Mouse (Mus musculus): ENCODE data around the gene Tor1b.
"Not testable (repeated sequence)": the region's sequence is repeated elsewhere in the genome, so short reads cannot be mapped to it uniquely, and the experiment has no call there.

Gene Tor1b

DNA sequence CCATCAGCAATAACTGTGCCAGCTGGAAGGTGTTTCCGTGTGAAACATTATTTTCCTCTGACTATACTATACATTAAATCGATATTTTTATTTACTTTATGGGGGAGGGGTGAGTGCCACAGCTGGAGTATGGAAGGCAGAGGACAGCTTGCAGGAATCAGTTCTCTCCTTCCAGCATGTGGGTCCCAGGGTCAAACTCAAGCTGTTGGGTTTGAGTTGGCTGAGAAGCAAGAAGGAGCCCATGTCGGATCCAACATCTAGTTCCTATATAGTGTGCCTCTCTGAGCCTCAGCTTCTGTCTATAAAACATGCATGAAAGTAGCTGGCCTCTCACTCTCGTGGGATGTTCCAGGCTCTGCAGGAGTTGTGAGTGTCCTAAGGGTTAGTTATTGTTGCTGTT lies 26.4 kb upstream of the Tor1b start:
- DNase-seq (ENCODE audit: low read depth, low spot score) = no peak
- Histone ChIP-seq H3K27me3 (ENCODE audit: control insufficient read depth, insufficient read depth, low read length, poor library complexity, severe bottlenecking) (no peaks in the 10 kb centered on the region), H3K36me3 (ENCODE audit: control insufficient read depth, insufficient read depth, low read length, poor library complexity, severe bottlenecking) (no peaks in the 10 kb centered on the region)

DNA sequence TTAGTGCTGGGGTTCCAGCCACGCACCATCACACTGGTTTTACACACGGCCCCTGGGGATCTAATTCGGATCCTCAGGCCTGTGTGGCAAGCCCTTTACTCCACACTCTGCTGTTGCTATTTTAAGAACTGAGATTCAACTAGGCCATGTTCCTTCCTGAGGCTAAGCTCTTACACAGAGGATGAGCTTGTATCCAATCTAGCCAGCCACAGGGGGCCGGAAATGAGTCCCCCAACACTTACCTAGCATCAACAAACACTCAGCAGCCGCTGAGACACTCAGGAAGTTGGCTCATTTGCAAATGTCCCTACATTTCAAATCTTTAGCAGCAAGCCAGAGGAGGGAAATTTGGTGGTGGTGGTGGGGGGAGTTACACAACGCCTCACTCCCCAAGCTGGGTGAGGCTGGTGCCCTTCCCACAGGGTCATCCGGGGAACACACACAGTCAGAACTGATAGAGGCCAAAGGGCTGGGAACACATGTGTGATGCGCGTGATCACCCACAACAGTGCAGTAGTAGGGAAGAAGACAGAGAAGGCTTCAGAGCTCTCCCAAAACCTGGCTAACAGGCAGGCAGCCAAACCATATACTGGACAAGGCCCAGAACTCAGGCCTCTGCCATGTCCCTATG lies 25.5 kb upstream of the Tor1b start:
- H3K36me3 ChIP-seq (ENCODE audit: control insufficient read depth, insufficient read depth, low read length, poor library complexity, severe bottlenecking) = no peaks in the 10 kb centered on the region
- DNase-seq (ENCODE audit: low read depth, low spot score) = no peak
- no peaks in the 10 kb centered on the region for H3K27me3 ChIP-seq (ENCODE audit: control insufficient read depth, insufficient read depth, low read length, poor library complexity, severe bottlenecking)

DNA sequence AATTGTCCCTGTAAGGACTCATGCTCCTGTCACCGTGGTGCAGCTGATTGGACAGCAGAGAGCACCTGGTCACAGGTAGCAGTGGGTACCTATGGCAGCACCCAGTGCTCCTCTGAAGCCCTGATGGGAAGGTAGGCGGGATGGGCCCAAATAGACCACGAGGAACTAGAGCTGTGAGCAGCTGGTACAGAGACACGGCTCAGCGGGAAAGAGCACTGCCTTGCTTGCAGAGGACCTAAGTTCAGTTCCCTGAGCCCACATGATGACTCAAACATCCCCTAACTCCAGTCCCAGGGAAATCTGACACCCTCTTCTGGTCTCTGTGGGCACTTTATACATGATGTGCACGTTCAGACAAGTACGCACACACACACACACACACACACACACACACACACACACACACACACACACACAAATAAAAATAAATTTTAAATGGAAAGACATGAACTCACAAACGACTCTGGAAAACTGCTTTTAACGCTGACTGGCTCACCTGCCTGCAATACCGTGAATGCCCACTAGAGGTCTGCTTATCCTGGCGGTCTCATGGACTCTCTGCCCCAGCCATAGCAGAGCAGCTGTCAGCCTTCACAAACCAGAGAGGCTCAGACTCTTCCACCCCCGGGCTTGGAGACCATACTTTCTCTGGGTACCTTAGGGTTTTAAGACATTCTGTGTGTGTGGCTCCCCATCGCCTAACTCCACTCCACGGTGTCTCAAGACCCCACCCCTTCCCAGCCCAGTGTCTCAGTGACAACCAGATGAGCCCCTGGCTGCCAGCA lies 24.7 kb upstream of the Tor1b start:
- Histone ChIP-seq H3K27me3 (ENCODE audit: control insufficient read depth, insufficient read depth, low read length, poor library complexity, severe bottlenecking) (no peaks in the 10 kb centered on the region), H3K36me3 (ENCODE audit: control insufficient read depth, insufficient read depth, low read length, poor library complexity, severe bottlenecking) (no peaks in the 10 kb centered on the region)
- DNase-seq (ENCODE audit: low read depth, low spot score) = peak; percentile 86

DNA sequence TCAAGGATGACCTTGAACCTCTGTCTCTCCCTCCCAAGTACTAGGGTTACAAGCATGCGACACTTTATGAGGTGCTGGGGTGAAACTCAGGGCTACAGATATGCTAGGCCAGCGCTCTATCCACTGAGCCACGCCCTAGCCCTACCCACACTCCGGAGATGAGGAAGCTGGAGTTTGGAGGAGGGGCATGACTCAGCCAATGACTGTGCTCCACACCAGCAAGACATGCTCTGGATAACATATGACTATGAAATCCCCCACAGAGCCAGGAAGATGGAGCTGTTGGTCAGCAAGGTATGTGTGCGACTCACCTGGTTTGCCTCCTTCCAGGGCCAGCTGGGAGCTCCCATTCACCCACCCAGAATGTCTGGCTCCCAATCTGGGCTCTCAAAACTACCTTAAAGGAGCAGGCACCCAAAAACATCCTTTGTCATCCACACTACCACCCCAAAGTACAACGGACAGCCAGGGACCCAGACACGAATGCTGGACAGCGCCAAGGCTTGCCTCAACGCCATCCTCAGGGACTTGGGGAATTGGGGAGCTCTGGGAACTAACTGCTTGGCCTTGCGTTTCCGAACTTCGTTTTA lies 23.8 kb upstream of the Tor1b start:
- no peak for DNase-seq (ENCODE audit: low read depth, low spot score)
- Histone ChIP-seq H3K36me3 (ENCODE audit: control insufficient read depth, insufficient read depth, low read length, poor library complexity, severe bottlenecking) (peaks cover 2% of the 10 kb centered on the region; the same call in 1 of the 2 replicates), H3K27me3 (ENCODE audit: control insufficient read depth, insufficient read depth, low read length, poor library complexity, severe bottlenecking) (no peaks in the 10 kb centered on the region)

- peak; percentile 41 for DNase-seq (ENCODE audit: low read depth, low spot score)
Measured at GRCm38 (mm10) chr2:30929483-30930045, 23.2 kb upstream of the Tor1b start, which contains the start of gene Ptges. Gene Ptges, minus strand, starts transcription at chr2:30929863.

DNA sequence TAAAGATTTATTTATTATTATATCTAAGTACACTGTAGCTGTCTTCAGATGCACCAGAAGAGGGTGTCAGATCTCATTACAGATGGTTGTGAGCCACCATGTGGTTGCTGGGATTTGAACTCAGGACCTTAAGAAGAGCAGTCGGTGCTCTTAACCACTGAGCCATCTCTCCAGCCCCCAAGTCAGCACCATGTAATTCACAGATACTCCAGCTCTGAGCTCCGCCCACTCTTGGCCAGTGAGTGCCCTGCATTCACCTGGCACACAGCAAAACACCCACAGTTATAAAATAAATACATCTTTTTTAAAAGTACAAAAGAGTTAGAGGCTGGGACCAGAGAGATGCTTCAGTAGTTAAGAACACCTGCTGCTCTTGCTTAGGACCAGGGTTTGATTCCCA lies 21.9 kb upstream of the Tor1b start:
- H3K36me3 ChIP-seq (ENCODE audit: control insufficient read depth, insufficient read depth, low read length, poor library complexity, severe bottlenecking); DNase-seq (ENCODE audit: low read depth, low spot score); H3K27me3 ChIP-seq (ENCODE audit: control insufficient read depth, insufficient read depth, low read length, poor library complexity, severe bottlenecking): not testable (repeated sequence)

More at GRCm38 (mm10) chr2:30929483-30930045, 23.2 kb upstream of the Tor1b start, which contains the start of gene Ptges:
- no peaks in the 10 kb centered on the region for H3K27me3 ChIP-seq (ENCODE audit: control insufficient read depth, insufficient read depth, low read length, poor library complexity, severe bottlenecking)
- H3K36me3 ChIP-seq (ENCODE audit: control insufficient read depth, insufficient read depth, low read length, poor library complexity, severe bottlenecking) = peaks cover 2% of the 10 kb centered on the region; the same call in 1 of the 2 replicates

DNA sequence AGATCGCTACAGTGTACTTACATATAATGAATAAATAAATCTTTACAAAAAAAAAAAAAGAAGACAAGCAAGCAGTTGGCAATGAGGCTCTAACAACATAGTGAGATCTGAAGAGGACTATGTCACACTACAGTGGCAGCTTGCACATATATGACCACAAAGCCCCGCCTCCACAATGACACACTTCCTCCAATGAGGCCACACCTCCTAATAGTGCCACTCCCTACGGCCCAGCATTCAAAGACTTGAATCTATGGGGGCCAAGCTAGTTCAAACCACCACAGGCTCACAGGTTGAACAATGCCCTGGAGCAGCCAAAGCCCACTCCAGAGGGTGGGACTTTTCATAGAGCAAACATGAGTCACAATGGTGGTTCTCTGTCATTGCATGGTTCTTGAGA lies 20.8 kb upstream of the Tor1b start:
- Histone ChIP-seq H3K36me3 (ENCODE audit: control insufficient read depth, insufficient read depth, low read length, poor library complexity, severe bottlenecking) (peaks cover 2% of the 10 kb centered on the region; the same call in 1 of the 2 replicates), H3K27me3 (ENCODE audit: control insufficient read depth, insufficient read depth, low read length, poor library complexity, severe bottlenecking) (no peaks in the 10 kb centered on the region)
- no peak for DNase-seq (ENCODE audit: low read depth, low spot score)

DNA sequence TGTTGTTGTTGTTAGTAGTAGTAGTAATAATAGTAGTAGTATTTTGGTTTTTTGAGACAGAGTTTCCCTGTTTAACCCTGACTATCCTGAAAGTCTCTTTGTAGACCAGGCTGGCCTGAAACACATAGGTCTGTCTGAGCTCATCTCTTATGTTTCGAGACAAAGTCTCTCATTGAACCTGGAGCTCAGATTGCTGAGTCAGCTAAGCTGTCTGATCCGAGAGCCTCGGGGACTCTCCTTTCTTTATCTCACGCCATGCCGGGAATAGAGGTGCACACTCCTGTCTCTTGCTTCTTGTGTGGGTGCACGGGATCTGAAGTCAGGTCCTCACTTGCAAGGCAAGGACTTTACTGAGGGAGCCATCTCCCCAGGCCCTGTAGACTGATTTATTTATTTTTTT lies 19.7 kb upstream of the Tor1b start:
- Histone ChIP-seq H3K27me3 (ENCODE audit: control insufficient read depth, insufficient read depth, low read length, poor library complexity, severe bottlenecking) (no peaks in the 10 kb centered on the region), H3K36me3 (ENCODE audit: control insufficient read depth, insufficient read depth, low read length, poor library complexity, severe bottlenecking) (peaks cover 2% of the 10 kb centered on the region; the same call in 1 of the 2 replicates)
- no peak for DNase-seq (ENCODE audit: low read depth, low spot score)

DNA sequence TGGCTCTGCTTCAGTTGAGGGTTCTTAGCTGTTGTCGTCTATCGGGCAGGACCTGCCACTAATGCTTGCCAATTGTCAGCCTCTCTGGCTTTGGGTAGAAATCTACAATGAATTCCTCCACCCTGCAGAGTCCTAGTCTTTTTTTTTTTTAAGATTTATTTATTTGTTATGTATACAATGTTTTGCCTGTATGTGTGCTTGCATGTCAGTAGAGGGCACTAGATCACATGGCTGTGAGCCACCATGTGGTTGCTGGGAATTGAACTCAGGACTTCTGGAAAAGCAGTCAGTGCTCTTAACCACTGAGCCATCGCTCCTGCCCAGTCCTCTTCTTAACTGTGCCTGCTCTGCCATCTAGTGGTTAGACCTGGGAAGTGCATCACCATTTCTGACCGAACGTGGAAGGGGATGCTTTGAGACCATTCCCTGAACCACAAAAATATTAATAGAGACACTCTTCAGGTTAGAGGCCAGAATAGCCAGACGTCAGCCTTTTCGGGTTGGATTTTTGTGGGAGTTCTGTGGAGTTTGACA lies 18.8 kb upstream of the Tor1b start:
- no peaks in the 10 kb centered on the region for H3K27me3 ChIP-seq (ENCODE audit: control insufficient read depth, insufficient read depth, low read length, poor library complexity, severe bottlenecking)
- peaks cover 2% of the 10 kb centered on the region; the same call in 1 of the 2 replicates for H3K36me3 ChIP-seq (ENCODE audit: control insufficient read depth, insufficient read depth, low read length, poor library complexity, severe bottlenecking)
- DNase-seq (ENCODE audit: low read depth, low spot score) = peak; percentile 83

DNA sequence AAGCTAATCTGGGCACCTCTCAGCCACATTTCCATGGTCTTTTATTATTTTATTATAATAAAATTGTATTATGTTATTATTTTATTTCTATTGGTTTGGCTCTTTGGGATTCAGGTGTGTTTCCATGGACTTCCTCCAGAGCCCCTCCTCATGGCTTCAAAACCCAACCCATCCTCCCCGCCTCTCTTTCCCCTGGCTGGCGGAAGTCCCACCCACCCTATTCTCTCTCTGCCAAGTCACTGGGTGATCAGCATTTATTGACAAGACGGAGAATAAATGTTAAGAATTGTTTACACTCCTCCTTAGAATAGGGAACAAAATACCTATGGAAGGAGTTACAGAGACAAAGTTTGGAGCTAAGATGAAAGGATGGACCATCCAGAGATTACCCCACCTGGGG lies 16.0 kb upstream of the Tor1b start:
- DNase-seq (ENCODE audit: low read depth, low spot score) = no peak
- H3K27me3 ChIP-seq (ENCODE audit: control insufficient read depth, insufficient read depth, low read length, poor library complexity, severe bottlenecking) = no peaks in the 10 kb centered on the region
- H3K36me3 ChIP-seq (ENCODE audit: control insufficient read depth, insufficient read depth, low read length, poor library complexity, severe bottlenecking) = peaks cover 2% of the 10 kb centered on the region; the same call in 1 of the 2 replicates

DNA sequence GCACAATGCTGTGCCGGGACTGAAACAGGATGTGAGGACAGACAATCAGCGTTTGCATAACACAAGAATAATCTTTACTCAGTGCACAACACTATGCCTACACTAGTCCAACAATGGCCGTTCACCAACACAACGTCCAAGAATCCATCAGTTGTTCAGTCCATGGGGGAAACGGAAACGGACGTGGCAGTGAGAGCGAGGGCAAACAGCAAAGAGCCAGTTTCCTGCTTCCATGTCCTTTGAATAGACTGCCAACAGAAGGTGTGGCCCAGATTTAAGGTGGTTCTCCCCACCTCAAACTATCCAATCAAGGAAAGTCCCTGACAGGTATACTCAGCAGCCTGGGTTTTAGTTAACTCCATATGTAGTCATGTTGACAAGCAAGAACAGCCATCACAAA lies 15.0 kb upstream of the Tor1b start:
- Histone ChIP-seq H3K36me3 (ENCODE audit: control insufficient read depth, insufficient read depth, low read length, poor library complexity, severe bottlenecking) (peaks cover 2% of the 10 kb centered on the region; the same call in 1 of the 2 replicates), H3K27me3 (ENCODE audit: control insufficient read depth, insufficient read depth, low read length, poor library complexity, severe bottlenecking) (no peaks in the 10 kb centered on the region)
- DNase-seq (ENCODE audit: low read depth, low spot score) = no peak

DNA sequence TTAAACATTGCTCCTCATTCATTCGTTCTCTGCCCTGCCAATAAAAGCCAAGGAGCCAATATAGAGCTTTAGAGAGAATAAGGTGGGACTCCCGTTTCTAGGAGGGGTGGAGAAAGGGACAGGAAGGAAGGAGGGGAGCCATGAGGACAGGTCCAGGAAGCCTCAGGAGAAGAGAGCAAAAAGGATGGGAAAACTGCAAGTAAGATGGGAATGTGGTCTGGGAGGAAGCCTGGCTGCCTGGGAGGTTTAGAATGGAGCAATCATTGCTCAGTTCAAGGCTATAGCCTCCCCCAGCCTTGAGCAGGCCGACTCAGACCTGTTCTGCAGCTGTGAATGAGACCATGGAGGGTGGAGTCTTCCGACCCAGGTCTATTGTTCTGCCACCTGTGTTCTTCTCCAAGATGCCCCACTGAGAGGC lies 14.2 kb upstream of the Tor1b start:
- Histone ChIP-seq H3K27me3 (ENCODE audit: control insufficient read depth, insufficient read depth, low read length, poor library complexity, severe bottlenecking) (no peaks in the 10 kb centered on the region), H3K36me3 (ENCODE audit: control insufficient read depth, insufficient read depth, low read length, poor library complexity, severe bottlenecking) (peaks cover 2% of the 10 kb centered on the region; the same call in 1 of the 2 replicates)
- DNase-seq (ENCODE audit: low read depth, low spot score) = no peak

DNA sequence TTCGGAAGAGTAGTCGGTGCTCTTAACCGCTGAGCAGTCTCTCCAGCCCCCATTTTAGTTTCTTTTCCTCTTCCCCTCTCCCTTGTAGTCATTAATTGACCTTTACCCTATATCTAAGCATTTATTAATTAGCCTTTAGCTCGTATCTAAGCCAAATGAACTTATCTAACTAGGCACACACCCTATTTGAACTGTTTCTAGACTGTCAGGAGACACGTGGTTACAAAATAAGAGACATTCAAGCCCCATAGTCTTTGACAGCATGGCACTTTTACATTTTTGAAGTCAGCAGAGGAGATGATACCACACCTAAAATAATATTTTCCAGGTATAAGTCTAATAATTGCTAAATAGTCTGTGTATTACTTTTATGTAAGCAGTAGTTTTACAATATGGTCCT lies 11.2 kb upstream of the Tor1b start:
- no peak for DNase-seq (ENCODE audit: low read depth, low spot score)
- H3K27me3 ChIP-seq (ENCODE audit: control insufficient read depth, insufficient read depth, low read length, poor library complexity, severe bottlenecking) = no peaks in the 10 kb centered on the region
- H3K36me3 ChIP-seq (ENCODE audit: control insufficient read depth, insufficient read depth, low read length, poor library complexity, severe bottlenecking) = no peaks in the 10 kb centered on the region

GRCm38 (mm10) chr2:30942116-30942515 lies 10.6 kb upstream of the Tor1b start:
- H3K27me3 ChIP-seq (ENCODE audit: control insufficient read depth, insufficient read depth, low read length, poor library complexity, severe bottlenecking) = not testable (repeated sequence)
- peak; percentile 44 for DNase-seq (ENCODE audit: low read depth, low spot score)

More at GRCm38 (mm10) chr2:30942116-30942515, 10.6 kb upstream of the Tor1b start:
- H3K36me3 ChIP-seq (ENCODE audit: control insufficient read depth, insufficient read depth, low read length, poor library complexity, severe bottlenecking) = not testable (repeated sequence)

Measured in splenic B cell, adult 2 months (primary cell).